ENCODE assay signal across 18 mouse cellular contexts in genomic region chr7:120055479-120055878, GRCm38 (mm10). TPM values are rescaled to one million over a fixed set of nuclear protein-coding genes. Genes with fewer than 3 reads are reported as not detected.
DNase-seq lines count a peak whose midpoint lies in the region; ATAC-seq and TF ChIP-seq lines count a peak whose summit lies in the region.
"Had no signal": no experiment of that assay in that cellular context is flagged by ENCODE, and none has a peak within 500 bp of the region (broad histone marks: within the 10 kb centered on the region; RNA-seq: fewer than 3 reads in every experiment).

No protein-coding gene starts in this region.

- H3K27me3 ChIP-seq in hindbrain, postnatal 0 days (ENCODE audit: insufficient read depth, low read length) = no peaks in the 10 kb centered on the region
- H3K27me3 ChIP-seq in hindbrain, embryonic 12.5 days = no peaks in the 10 kb centered on the region
- H3K27me3 ChIP-seq in midbrain, postnatal 0 days (ENCODE audit: insufficient read depth, low read length) = no peaks in the 10 kb centered on the region
- H3K27me3 ChIP-seq in midbrain, embryonic 11.5 days (ENCODE audit: control insufficient read depth, insufficient read depth, low read length) = no peaks in the 10 kb centered on the region
- H3K27me3 ChIP-seq: forebrain, embryonic 13.5 days; heart, embryonic 13.5 days; neural tube, embryonic 12.5 days; stomach, embryonic 15.5 days had no signal

- no peak overlapping the region for H3K4me2 ChIP-seq in hindbrain, postnatal 0 days (ENCODE audit: low read depth, low read length)
- no peak overlapping the region for H3K4me2 ChIP-seq in hindbrain, embryonic 12.5 days (replicated peaks)
- H3K4me2 ChIP-seq in midbrain, postnatal 0 days (ENCODE audit: low read depth, low read length, poor library complexity, severe bottlenecking) = no peak overlapping the region
- H3K4me2 ChIP-seq in midbrain, embryonic 11.5 days = no peak overlapping the region
- H3K4me2 ChIP-seq: forebrain, embryonic 13.5 days; heart, embryonic 13.5 days; neural tube, embryonic 12.5 days; stomach, embryonic 15.5 days had no signal

- no peaks in the 10 kb centered on the region for H3K36me3 ChIP-seq in hindbrain, postnatal 0 days (ENCODE audit: insufficient read depth, low read length)
- no peaks in the 10 kb centered on the region for H3K36me3 ChIP-seq in hindbrain, embryonic 12.5 days
- no peaks in the 10 kb centered on the region for H3K36me3 ChIP-seq in midbrain, postnatal 0 days (ENCODE audit: insufficient read depth, low read length)
- H3K36me3 ChIP-seq in midbrain, embryonic 11.5 days (ENCODE audit: control insufficient read depth, insufficient read depth, low read length) = no peaks in the 10 kb centered on the region
- H3K36me3 ChIP-seq: heart, embryonic 13.5 days; neural tube, embryonic 12.5 days; stomach, embryonic 15.5 days had no signal

- DNase-seq in gastrocnemius, adult 18-20 months (ENCODE audit: low spot score) = peak; percentile 7
- DNase-seq in gastrocnemius, adult 8-10 months (ENCODE audit: low spot score in 2 of 2) = no peak
- DNase-seq in hindbrain, postnatal 0 days (ENCODE audit: low spot score) = peak; percentile 20
- DNase-seq in midbrain, postnatal 0 days (ENCODE audit: low spot score) = no peak
- DNase-seq in midbrain, embryonic 11.5 days (ENCODE audit: low spot score, missing footprints) = no peak
- DNase-seq in thymus, postnatal 25 days = no peak
- DNase-seq: cerebellum, postnatal 25 days; lung, postnatal 36 days; spleen, adult 18-20 months had no signal

- no peaks in the 10 kb centered on the region for H3K4me1 ChIP-seq in hindbrain, postnatal 0 days (ENCODE audit: insufficient read depth, low read length)
- no peaks in the 10 kb centered on the region for H3K4me1 ChIP-seq in hindbrain, embryonic 12.5 days
- no peaks in the 10 kb centered on the region for H3K4me1 ChIP-seq in midbrain, postnatal 0 days (ENCODE audit: insufficient read depth, low read length)
- no peaks in the 10 kb centered on the region for H3K4me1 ChIP-seq in midbrain, embryonic 11.5 days (ENCODE audit: control insufficient read depth, insufficient read depth, low read length)
- H3K4me1 ChIP-seq: forebrain, embryonic 13.5 days; neural tube, embryonic 12.5 days; stomach, embryonic 15.5 days had no signal

- H3K9ac ChIP-seq in hindbrain, postnatal 0 days (replicated peaks; ENCODE audit: low read length) = no peak overlapping the region
- H3K9ac ChIP-seq in hindbrain, embryonic 12.5 days = no peak overlapping the region
- no peak overlapping the region for H3K9ac ChIP-seq in midbrain, postnatal 0 days (replicated peaks; ENCODE audit: low read length, poor library complexity, severe bottlenecking)
- no peak overlapping the region for H3K9ac ChIP-seq in midbrain, embryonic 11.5 days (ENCODE audit: low read length)
- H3K9ac ChIP-seq: forebrain, embryonic 13.5 days; heart, embryonic 13.5 days; neural tube, embryonic 12.5 days; stomach, embryonic 15.5 days had no signal

- H3K27ac ChIP-seq in hindbrain, postnatal 0 days = no peak overlapping the region
- no peak overlapping the region for H3K27ac ChIP-seq in hindbrain, embryonic 12.5 days
- no peak overlapping the region for H3K27ac ChIP-seq in midbrain, postnatal 0 days (ENCODE audit: low read depth, low read length)
- no peak overlapping the region for H3K27ac ChIP-seq in midbrain, embryonic 11.5 days (ENCODE audit: low read depth, low read length)
- H3K27ac ChIP-seq: forebrain, embryonic 13.5 days; neural tube, embryonic 12.5 days; stomach, embryonic 15.5 days had no signal

- H3K4me3 ChIP-seq in hindbrain, postnatal 0 days (ENCODE audit: low read length) = no peak overlapping the region
- H3K4me3 ChIP-seq in hindbrain, embryonic 12.5 days = no peak overlapping the region
- H3K4me3 ChIP-seq in midbrain, postnatal 0 days (ENCODE audit: low read depth, low read length) = no peak overlapping the region
- no peak overlapping the region for H3K4me3 ChIP-seq in midbrain, embryonic 11.5 days (ENCODE audit: low read depth, low read length)
- H3K4me3 ChIP-seq: forebrain, embryonic 13.5 days; heart, embryonic 13.5 days; neural tube, embryonic 12.5 days; stomach, embryonic 15.5 days had no signal

- no peak for ATAC-seq in hindbrain, postnatal 0 days
- ATAC-seq in hindbrain, embryonic 12.5 days (ENCODE audit: low FRiP score) = no peak
- ATAC-seq in midbrain, postnatal 0 days (ENCODE audit: low FRiP score) = no peak
- ATAC-seq in midbrain, embryonic 11.5 days (ENCODE audit: low FRiP score) = no peak
- ATAC-seq: forebrain, embryonic 13.5 days had no signal

- H3K9me3 ChIP-seq in hindbrain, postnatal 0 days (ENCODE audit: low read length) = no peaks in the 10 kb centered on the region
- no peaks in the 10 kb centered on the region for H3K9me3 ChIP-seq in hindbrain, embryonic 12.5 days (replicated peaks)
- H3K9me3 ChIP-seq in midbrain, postnatal 0 days (ENCODE audit: low read length) = no peaks in the 10 kb centered on the region
- no peaks in the 10 kb centered on the region for H3K9me3 ChIP-seq in midbrain, embryonic 11.5 days (ENCODE audit: control insufficient read depth, low read length)
- H3K9me3 ChIP-seq: forebrain, embryonic 13.5 days; heart, embryonic 13.5 days; neural tube, embryonic 12.5 days; stomach, embryonic 15.5 days had no signal

- WGBS in hindbrain, postnatal 0 days = 82% methylated on average over 3 of the region's 3 CpGs
- 86% methylated on average over 3 of the region's 3 CpGs for WGBS in hindbrain, embryonic 12.5 days
- WGBS in midbrain, postnatal 0 days = 83% methylated on average over 3 of the region's 3 CpGs
- WGBS in midbrain, embryonic 11.5 days = 92% methylated on average over 3 of the region's 3 CpGs

- TF ChIP-seq CTCF in hindbrain, postnatal 0 days (IDR thresholded peaks at IDR 0.05; ENCODE audit: low read depth) = peak; percentile 32; the same call in 1 of the 2 replicates
- TF ChIP-seq CTCF in midbrain, postnatal 0 days (IDR thresholded peaks at IDR 0.05) = peak; percentile 42

RNA-seq across cellular contexts. Expression of gene Dnah3, which starts 39.6 kb away (rescaled TPM):
- total RNA-seq in gastrocnemius, adult 18-20 months (2021) = under 1 TPM; 0.02 to 0.30 TPM
- total RNA-seq in gastrocnemius, adult 8-10 months (2022) = under 1 TPM; 0.02 to 0.08 (median 0.04) TPM
- 0.11 and 0.31 TPM in 2 replicates for total RNA-seq in hindbrain, postnatal 0 days (2014; rRNA removed)
- polyA plus RNA-seq in hindbrain, postnatal 0 days (2015; fragmentation: Nextera tagmentation; extraction: Ambion mirVana) = 0.03 and 0.08 TPM in 2 replicates
- 0.10 and 0.26 TPM in 2 replicates for polyA plus RNA-seq in hindbrain, embryonic 12.5 days (2016; fragmentation: Nextera tagmentation; extraction: Ambion mirVana)
- total RNA-seq in midbrain, postnatal 0 days (2014; rRNA removed) = 0.66 and 2.8 TPM in 2 replicates
- 0.10 and 0.15 TPM in 2 replicates for polyA plus RNA-seq in midbrain, postnatal 0 days (2015; fragmentation: Nextera tagmentation; extraction: Ambion mirVana)
- 0.03 TPM in 1 of 2 replicates, not detected in the other for polyA plus RNA-seq in midbrain, embryonic 11.5 days (2014; fragmentation: Nextera tagmentation; extraction: Ambion mirVana)
- total RNA-seq: monocyte, adult 5-6 weeks had no signal
- polyA plus RNA-seq: heart, embryonic 13.5 days; intestine, embryonic 14.5 days; kidney, embryonic 16.5 days; liver, embryonic 16.5 days; neural tube, embryonic 12.5 days had no signal

RNA-seq across cellular contexts. Expression of gene Tmem159, which starts 46.7 kb away (rescaled TPM):
- 10 to 100 TPM; 11.4 to 17.4 TPM for total RNA-seq in gastrocnemius, adult 18-20 months (2021)
- total RNA-seq in gastrocnemius, adult 8-10 months (2022) = 10 to 100 TPM in 3 of 4 experiments, 1 to 10 TPM in 1; 9.0 to 14.5 (median 12.6) TPM
- total RNA-seq in hindbrain, postnatal 0 days (2014; rRNA removed) = 20.2 and 21.4 TPM in 2 replicates
- 23.0 and 26.5 TPM in 2 replicates for polyA plus RNA-seq in hindbrain, postnatal 0 days (2015; fragmentation: Nextera tagmentation; extraction: Ambion mirVana)
- 18.7 and 20.7 TPM in 2 replicates for polyA plus RNA-seq in hindbrain, embryonic 12.5 days (2016; fragmentation: Nextera tagmentation; extraction: Ambion mirVana)
- 11.8 and 15.2 TPM in 2 replicates for total RNA-seq in midbrain, postnatal 0 days (2014; rRNA removed)
- polyA plus RNA-seq in midbrain, postnatal 0 days (2015; fragmentation: Nextera tagmentation; extraction: Ambion mirVana) = 17.5 and 17.6 TPM in 2 replicates
- 23.2 and 23.6 TPM in 2 replicates for polyA plus RNA-seq in midbrain, embryonic 11.5 days (2014; fragmentation: Nextera tagmentation; extraction: Ambion mirVana)

Comparison
In these comparisons a context has a peak if more than half of its experiments do, and no peak if none do; other contexts are left out.
1. DNase-seq: peak in gastrocnemius, adult 18-20 months (single experiment) and hindbrain, postnatal 0 days (single experiment); none in gastrocnemius, adult 8-10 months (0 of 2), midbrain, postnatal 0 days (single experiment), midbrain, embryonic 11.5 days (single experiment) and thymus, postnatal 25 days (single experiment).